Comparison of ENCODE assay signal across 25 mouse cellular contexts in the genomic region with DNA sequence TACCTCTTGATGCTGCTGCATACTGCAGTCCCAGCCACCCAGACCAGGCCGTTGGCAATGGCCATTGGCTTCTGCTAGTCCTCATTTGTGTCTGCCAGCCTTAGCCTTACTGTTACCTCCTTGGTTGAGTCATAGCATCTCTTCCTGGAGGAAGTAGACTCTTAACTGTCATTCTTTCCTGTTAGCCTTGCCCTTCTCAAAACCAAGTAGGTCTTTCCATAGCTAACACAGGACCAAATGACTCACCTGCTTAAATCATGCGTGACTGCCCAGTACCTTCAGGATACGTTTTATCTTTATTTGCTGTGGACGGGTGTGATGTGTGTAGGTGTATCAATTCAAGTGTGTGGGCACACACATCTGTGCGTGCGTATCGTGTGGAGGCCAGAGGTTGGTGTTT.
"Had no signal": no experiment of that assay in that cellular context is flagged by ENCODE, and none has a peak within 500 bp of the region (broad histone marks: within the 10 kb centered on the region; RNA-seq: fewer than 3 reads in every experiment).

No protein-coding gene starts in this region.

- H3K27me3 ChIP-seq: heart, embryonic 13.5 days; heart, embryonic 15.5 days; hindbrain, embryonic 12.5 days; limb, embryonic 12.5 days; liver, embryonic 13.5 days had no signal

- DNase-seq: gastrocnemius, postnatal 14 days; gastrocnemius, postnatal 36 days; heart, adult 11 months; heart, adult 2 months; heart, postnatal 14 days; heart, postnatal 36 days; kidney, adult 18-20 months; kidney, adult 8-10 months; kidney, postnatal 10 days; kidney, postnatal 4 days; liver; liver, embryonic 13.5 days had no signal

- H3K36me3 ChIP-seq: heart, embryonic 13.5 days; heart, embryonic 15.5 days; hindbrain, embryonic 10.5 days; hindbrain, embryonic 12.5 days; limb, embryonic 10.5 days; limb, embryonic 12.5 days; liver, embryonic 13.5 days had no signal

- H3K27ac ChIP-seq: heart, adult 2 months; heart, embryonic 13.5 days; heart, embryonic 15.5 days; hindbrain, embryonic 10.5 days; hindbrain, embryonic 12.5 days; hindbrain, embryonic 14.5 days; layer of hippocampus, adult 2 months; left cerebral cortex, adult 2 months; limb, embryonic 10.5 days; limb, embryonic 12.5 days; liver, embryonic 13.5 days had no signal

- ATAC-seq: hindbrain, embryonic 16.5 days; intestine, embryonic 16.5 days had no signal

- H3K9ac ChIP-seq: heart, embryonic 13.5 days; heart, embryonic 15.5 days; hindbrain, embryonic 12.5 days; hindbrain, embryonic 14.5 days; limb, embryonic 12.5 days; liver, embryonic 13.5 days had no signal

- H3K4me2 ChIP-seq: heart, embryonic 11.5 days; heart, embryonic 13.5 days; heart, embryonic 15.5 days; hindbrain, embryonic 12.5 days; hindbrain, embryonic 14.5 days; limb, embryonic 12.5 days; liver, embryonic 11.5 days; liver, embryonic 13.5 days had no signal

- H3K4me3 ChIP-seq: heart, adult 2 months; heart, embryonic 13.5 days; heart, embryonic 15.5 days; hindbrain, embryonic 10.5 days; hindbrain, embryonic 12.5 days; layer of hippocampus, adult 2 months; left cerebral cortex, adult 2 months; limb, embryonic 10.5 days; limb, embryonic 12.5 days; liver, embryonic 13.5 days had no signal

- H3K9me3 ChIP-seq: heart, embryonic 13.5 days; heart, embryonic 15.5 days; hindbrain, embryonic 10.5 days; hindbrain, embryonic 12.5 days; limb, embryonic 10.5 days; limb, embryonic 12.5 days; liver, embryonic 13.5 days had no signal
